Mouse (Mus musculus): Measurements from ENCODE around the gene Kif3a.

The Kif3a gene

DNA sequence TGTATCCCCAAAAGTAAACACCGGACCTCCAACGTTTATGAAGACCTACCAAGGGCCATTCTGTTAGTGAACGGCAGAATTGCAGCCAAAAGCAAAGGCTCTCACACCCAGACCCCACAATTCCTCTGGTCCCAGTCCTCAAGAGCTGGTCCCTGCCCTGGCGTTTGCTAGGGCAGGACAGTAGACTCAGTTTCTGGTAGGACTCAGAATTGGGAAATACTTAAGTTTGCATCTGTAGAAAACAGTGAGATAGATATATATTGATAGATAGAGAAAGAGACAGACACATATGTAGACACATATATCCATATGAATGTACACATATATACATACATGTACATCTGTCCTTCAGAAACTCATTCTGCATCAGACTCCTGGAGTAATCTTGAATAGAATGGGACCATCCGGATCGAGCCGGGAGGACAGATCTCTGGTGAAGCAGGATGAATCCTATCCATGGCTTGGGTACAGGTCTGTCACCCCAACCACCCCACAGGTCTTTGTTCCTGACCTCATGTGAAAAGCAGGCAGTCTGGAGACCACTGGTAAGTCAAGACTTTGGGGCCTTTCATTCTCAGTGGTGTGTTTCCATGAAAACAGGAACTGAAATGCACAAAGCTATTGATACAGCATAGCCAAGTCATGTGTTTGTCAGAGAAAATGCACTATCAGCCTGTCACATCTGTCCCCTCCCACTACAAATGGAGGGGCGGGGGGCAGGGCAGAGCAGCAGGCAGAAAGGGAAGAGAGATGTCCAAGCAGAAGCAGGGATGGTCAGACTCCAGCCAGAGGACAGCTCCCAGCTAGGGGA lies 49.8 kb downstream of the Kif3a start:
- CTCF ChIA-PET: no interaction called here

GRCm38 (mm10) chr11:53617562-53618109 lies 50.5 kb downstream of the Kif3a start:
- CTCF ChIA-PET: no interaction called here

- CTCF ChIA-PET: no interaction called here
These were observed 51.5 kb downstream of the Kif3a start, which contains the start of gene Il4 for GRCm38 (mm10) chr11:53618619-53619198. Il4 (minus strand) TSS chr11:53618669.

DNA sequence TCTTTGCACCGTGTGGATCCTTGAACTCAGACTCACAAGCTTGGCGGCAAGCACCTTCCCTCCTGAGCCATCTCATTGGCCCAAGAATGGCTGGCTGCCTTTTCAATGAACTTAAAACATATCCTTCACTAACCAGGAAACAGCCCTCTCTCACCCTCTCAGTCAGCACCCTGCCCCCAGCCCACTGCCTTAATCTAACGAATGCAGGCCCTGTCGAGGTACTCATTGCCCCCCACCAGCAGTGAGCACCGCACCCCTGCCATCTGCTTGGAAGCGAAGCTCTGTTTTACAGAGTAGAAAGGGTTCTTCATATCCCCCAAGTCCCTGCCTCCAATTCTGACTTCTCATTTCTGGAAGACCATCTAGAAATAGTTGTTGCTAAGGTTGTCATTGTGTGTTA lies 52.2 kb downstream of the Kif3a start:
- CTCF ChIA-PET: interaction anchor here (0.8 kb wide), 1 partner anchor 9 kb away, joined by 4 read pairs; no protein-coding TSS in a partner anchor

GRCm38 (mm10) chr11:53620094-53620493 lies 52.9 kb downstream of the Kif3a start:
- CTCF ChIA-PET: interaction anchor here (0.8 kb wide), 1 partner anchor 9 kb away, joined by 4 read pairs; no protein-coding TSS in a partner anchor

- CTCF ChIA-PET: no interaction called here
These were observed 54.6 kb downstream of the Kif3a start for GRCm38 (mm10) chr11:53621582-53622439.

DNA sequence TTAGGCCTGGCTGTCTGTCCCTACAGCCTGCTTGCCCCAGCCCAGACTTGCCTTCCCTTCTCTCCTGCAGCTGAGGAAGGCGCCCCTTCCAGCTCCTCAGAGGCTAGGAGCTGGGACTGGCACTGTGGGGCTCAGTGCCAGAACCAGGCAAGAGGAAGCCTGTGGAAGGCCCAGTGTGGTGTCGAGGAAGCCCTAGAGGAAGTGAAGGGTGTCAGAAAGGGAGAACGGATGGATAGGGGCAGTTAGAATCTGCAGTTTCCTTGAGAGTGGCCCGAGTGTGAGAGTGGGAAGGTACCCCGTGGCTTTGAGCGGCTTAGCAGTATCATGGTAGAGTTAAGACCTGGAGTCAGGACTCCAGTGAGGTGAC lies 55.2 kb downstream of the Kif3a start:
- CTCF ChIA-PET: no interaction called here

GRCm38 (mm10) chr11:53623573-53623972 lies 56.4 kb downstream of the Kif3a start:
- CTCF ChIA-PET: no interaction called here

- CTCF ChIA-PET: no interaction called here
These were observed 56.9 kb downstream of the Kif3a start for GRCm38 (mm10) chr11:53624124-53624523.

GRCm38 (mm10) chr11:53626802-53627373 lies 59.7 kb downstream of the Kif3a start:
- CTCF ChIA-PET: interaction anchor here (0.6 kb wide), 1 partner anchor 159 kb away, joined by 4 read pairs; no protein-coding TSS in a partner anchor

DNA sequence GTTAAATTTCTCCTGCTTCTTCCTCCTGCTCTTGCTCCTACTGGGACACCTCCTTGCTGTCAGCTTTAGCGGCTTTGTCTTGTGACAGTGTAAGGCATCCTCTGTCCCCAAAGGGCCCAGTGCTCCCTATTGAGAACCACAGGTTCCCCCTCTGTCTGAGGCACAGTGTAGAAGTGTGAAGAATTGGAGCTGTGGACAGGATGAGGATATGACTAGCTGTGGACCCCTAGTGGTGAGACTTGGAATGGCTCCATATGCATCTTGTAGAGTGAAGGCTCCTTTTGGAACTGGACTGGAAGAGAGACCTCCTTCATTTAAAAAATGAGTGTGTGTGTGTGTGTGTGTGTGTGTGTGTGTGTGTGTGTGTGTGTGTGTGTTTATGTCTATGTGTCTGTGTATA lies 60.7 kb downstream of the Kif3a start:
- CTCF ChIA-PET: interaction anchor here (0.5 to 0.6 kb wide), 4 partner anchors 27 to 1055 kb away, joined by 3 to 6 read pairs (median 4); no protein-coding TSS in a partner anchor

- CTCF ChIA-PET: no interaction called here
These were observed 65.0 kb downstream of the Kif3a start for GRCm38 (mm10) chr11:53632122-53632733.

DNA sequence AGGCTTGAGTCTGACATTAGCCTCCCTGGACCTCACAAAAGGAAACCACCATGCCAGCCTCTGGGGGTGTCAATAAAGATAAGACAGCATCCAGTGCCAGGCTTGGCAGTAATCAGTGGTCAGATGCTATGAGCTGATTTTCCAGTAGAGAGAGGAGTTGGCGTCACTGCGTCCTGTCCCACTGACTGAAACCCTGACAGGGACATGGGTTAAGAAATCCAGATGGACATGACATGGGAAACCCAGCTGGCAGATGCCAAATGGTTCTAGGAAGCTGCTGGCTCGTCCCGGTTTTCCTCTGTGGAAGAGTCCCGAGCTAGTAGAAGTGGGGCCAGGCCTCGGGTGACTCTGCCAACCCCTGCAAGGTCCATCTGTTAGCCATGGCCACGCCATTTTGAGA lies 66.5 kb downstream of the Kif3a start:
- CTCF ChIA-PET: no interaction called here

DNA sequence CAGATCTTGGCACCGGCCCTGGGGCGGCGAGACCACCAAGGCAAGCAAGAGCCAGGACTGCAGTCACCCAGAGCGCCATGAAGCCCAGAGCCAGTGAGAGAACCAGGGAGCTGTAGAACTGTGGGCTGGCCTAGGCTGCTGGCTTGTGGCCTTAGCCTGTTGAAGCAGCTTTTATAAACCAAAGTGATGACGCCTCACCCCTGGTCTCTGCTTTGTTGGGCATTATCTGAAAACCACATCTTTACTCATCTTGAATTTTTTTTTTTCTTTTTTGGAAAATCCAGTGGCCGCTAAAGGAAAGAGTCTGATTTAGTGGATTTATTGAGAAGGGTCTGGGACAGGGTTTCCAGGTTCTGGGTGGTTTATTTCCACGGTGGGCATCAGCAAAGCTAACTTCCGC lies 67.4 kb downstream of the Kif3a start, which contains the start of gene Il13:
Gene Il13 (minus strand): TSS at position 147 of the 400 bp plus-strand sequence.
- CTCF ChIA-PET: no interaction called here

- CTCF ChIA-PET: interaction anchor here (0.6 kb wide), 1 partner anchor 70 kb away, joined by 10 read pairs; no protein-coding TSS in a partner anchor
These were observed 68.5 kb downstream of the Kif3a start for GRCm38 (mm10) chr11:53635590-53636182.

DNA sequence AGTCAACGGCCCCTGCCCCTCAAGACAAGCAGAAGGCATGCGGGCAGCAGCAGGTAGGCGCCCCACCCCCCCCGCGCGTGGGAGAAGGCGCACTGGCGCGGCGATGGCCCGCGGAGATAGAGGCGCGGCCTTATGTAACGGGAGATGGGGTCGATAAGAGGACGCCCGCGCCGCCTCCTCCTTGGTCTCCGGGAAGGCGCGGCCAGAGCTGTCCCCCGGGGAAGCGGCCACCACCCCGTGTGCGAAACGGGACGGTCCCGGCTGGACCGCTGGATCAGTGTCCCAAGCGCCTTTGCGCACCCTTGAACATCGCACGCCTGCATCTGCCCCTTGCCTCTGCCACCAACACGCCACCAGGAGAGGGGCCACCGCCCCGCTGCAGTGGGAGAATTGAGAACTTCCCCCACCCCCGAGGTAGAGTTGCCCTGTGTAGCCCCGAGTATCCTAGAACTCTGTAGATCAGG lies 69.0 kb downstream of the Kif3a start:
- CTCF ChIA-PET: no interaction called here

- CTCF ChIA-PET: no interaction called here
These were observed 70.0 kb downstream of the Kif3a start for GRCm38 (mm10) chr11:53637046-53637802.

DNA sequence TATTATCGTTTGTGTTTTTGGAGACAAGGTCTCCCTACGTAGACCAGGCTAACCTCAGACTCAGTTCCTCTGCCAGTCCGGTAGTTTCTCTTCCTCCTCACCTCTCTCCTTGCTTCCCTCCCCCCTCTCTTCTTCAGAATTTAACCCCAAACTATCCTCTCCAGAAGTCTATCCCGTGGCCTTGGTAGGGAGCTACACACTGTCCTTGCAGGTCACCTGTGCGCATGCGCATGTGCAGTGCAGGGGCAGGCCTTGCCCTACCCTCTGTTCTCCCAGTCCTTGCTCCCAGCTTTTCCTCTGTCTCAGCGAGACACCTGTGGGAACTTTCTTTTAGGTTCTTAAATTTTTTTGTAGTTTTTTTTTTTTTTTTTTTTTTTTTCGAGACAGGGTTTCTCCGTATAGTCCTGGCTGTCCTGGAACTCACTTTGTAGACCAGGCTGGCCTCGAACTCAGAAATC lies 70.7 kb downstream of the Kif3a start:
- CTCF ChIA-PET: no interaction called here

DNA sequence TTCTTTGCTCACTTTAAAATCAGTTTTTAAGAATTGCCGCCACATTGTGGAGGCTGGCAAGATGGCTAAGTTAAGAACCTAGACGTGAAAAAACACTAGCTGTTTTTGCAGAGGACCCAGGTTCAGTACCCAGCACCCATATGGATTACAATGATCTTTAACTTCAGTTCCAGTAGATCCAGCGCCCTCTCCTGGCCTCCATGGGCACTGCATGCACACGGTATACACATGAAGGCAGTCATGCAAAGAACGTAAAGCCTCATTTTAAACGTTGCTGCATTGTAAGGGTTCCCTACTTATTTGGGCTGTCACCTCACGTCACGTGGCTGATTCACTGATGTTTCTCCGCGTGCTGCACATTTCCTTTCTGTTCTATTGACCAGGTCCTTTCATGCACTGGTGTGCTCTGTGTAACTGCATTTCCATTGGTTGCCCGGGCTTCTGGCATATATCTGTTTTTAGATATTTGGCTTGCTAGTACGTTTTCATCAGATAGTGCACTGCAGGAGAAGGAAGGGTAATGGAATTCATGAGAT lies 75.6 kb downstream of the Kif3a start:
- CTCF ChIA-PET: no interaction called here

Data from spleen, embryonic (tissue).